Mouse (Mus musculus): Measurements from ENCODE around the gene Tcap. TPM values are rescaled to one million over a fixed set of nuclear protein-coding genes. Genes with fewer than 3 reads are reported as not detected.

The Tcap gene
- polyA plus RNA-seq, 1 experiment = 33.0 TPM

GRCm38 (mm10) chr11:98409341-98409822, 25.8 kb downstream of the Tcap start:
- peak overlapping the region; percentile 3; the same call in 1 of the 2 replicates for H3K4me3 ChIP-seq (ENCODE audit: insufficient read depth, low read depth, low read length)
- 4% methylated on average over 8 of the region's 10 CpGs for WGBS
- peak; percentile 77 for DNase-seq
- peak overlapping the region; percentile 81; the same call in 1 of the 2 replicates for H3K27ac ChIP-seq (ENCODE audit: insufficient read depth, low read depth, low read length)
- no peak for TF ChIP-seq POLR2A (IDR thresholded peaks at IDR 0.05; ENCODE audit: low read depth, low read length)
- TF ChIP-seq CTCF (conservative IDR thresholded peaks at IDR 0.05; ENCODE audit: insufficient read depth, insufficient read length, low read depth, low read length) = no peak
- H3K36me3 ChIP-seq (ENCODE audit: control insufficient read depth, insufficient read depth, low read length) = no peaks in the 10 kb centered on the region
- H3K27me3 ChIP-seq (replicated peaks; ENCODE audit: control insufficient read depth, insufficient read depth, low read length) = no peaks in the 10 kb centered on the region
- H3K4me1 ChIP-seq (ENCODE audit: control insufficient read depth, insufficient read depth, low read length) = peaks cover 19% of the 10 kb centered on the region

- under 1% methylated on average over 44 of the region's 49 CpGs for WGBS
- no peaks in the 10 kb centered on the region for H3K36me3 ChIP-seq (ENCODE audit: control insufficient read depth, insufficient read depth, low read length)
- TF ChIP-seq POLR2A (IDR thresholded peaks at IDR 0.05; ENCODE audit: low read depth, low read length) = peak; percentile 44
- no peak for TF ChIP-seq CTCF (conservative IDR thresholded peaks at IDR 0.05; ENCODE audit: insufficient read depth, insufficient read length, low read depth, low read length)
- peak; percentile 90 for DNase-seq
- H3K27ac ChIP-seq (ENCODE audit: insufficient read depth, low read depth, low read length) = peak within 1 kb of the TSS; percentile 93
- H3K27me3 ChIP-seq (replicated peaks; ENCODE audit: control insufficient read depth, insufficient read depth, low read length) = no peaks in the 10 kb centered on the region
- peak within 1 kb of the TSS; percentile 89 for H3K4me3 ChIP-seq (ENCODE audit: insufficient read depth, low read depth, low read length)
- H3K4me1 ChIP-seq (ENCODE audit: control insufficient read depth, insufficient read depth, low read length) = peaks cover 30% of the 10 kb centered on the region
Measured at GRCm38 (mm10) chr11:98412273-98412796, 28.7 kb downstream of the Tcap start, which contains the start of gene Erbb2. Erbb2 (plus strand) TSS chr11:98412470.

GRCm38 (mm10) chr11:98412797-98413301, 29.2 kb downstream of the Tcap start:
- Histone ChIP-seq H3K27me3 (replicated peaks; ENCODE audit: control insufficient read depth, insufficient read depth, low read length) (no peaks in the 10 kb centered on the region), H3K36me3 (ENCODE audit: control insufficient read depth, insufficient read depth, low read length) (no peaks in the 10 kb centered on the region), H3K4me3 (ENCODE audit: insufficient read depth, low read depth, low read length) (peak overlapping the region; percentile 89), H3K27ac (ENCODE audit: insufficient read depth, low read depth, low read length) (peak overlapping the region; percentile 93), H3K4me1 (ENCODE audit: control insufficient read depth, insufficient read depth, low read length) (peaks cover 34% of the 10 kb centered on the region)
- no peak for TF ChIP-seq CTCF (conservative IDR thresholded peaks at IDR 0.05; ENCODE audit: insufficient read depth, insufficient read length, low read depth, low read length)
- peak; percentile 41 for DNase-seq
- under 1% methylated on average over 40 of the region's 40 CpGs for WGBS

- Histone ChIP-seq H3K27ac (ENCODE audit: insufficient read depth, low read depth, low read length) (0 out of 2 replicates have a peak overlapping the region, but pooled peaks have one; percentile 13), H3K36me3 (ENCODE audit: control insufficient read depth, insufficient read depth, low read length) (no peaks in the 10 kb centered on the region), H3K27me3 (replicated peaks; ENCODE audit: control insufficient read depth, insufficient read depth, low read length) (no peaks in the 10 kb centered on the region), H3K4me1 (ENCODE audit: control insufficient read depth, insufficient read depth, low read length) (peaks cover 41% of the 10 kb centered on the region), H3K4me3 (ENCODE audit: insufficient read depth, low read depth, low read length) (peak overlapping the region; percentile 89)
- WGBS = 8% methylated on average over 7 of the region's 7 CpGs
- no peak for TF ChIP-seq POLR2A (IDR thresholded peaks at IDR 0.05; ENCODE audit: low read depth, low read length)
- TF ChIP-seq CTCF (conservative IDR thresholded peaks at IDR 0.05; ENCODE audit: insufficient read depth, insufficient read length, low read depth, low read length) = no peak
- peak; percentile 43 for DNase-seq
Measured at GRCm38 (mm10) chr11:98413731-98414130, 30.1 kb downstream of the Tcap start.

DNA sequence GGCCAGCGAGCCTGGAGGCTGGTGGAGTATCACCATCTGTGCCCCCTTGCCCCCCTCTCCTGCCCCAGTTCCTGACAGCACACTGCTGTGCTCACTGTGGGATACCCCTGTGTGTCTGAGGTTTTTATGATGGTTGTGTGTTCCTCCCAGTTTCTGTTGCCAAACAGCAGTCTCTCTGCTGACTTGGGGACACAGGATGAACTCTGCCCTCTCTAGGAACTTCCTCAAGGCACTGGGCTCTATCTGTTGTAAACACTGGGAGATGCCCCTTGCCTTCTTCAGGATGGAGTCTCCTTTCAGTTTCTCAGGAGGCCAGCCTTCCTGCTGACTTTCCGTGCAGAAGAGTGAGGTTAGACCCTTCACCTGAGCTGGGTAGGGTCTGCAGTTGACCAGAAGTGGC, 30.6 kb downstream of the Tcap start:
- H3K27ac ChIP-seq (ENCODE audit: insufficient read depth, low read depth, low read length) = no peak overlapping the region
- 27% methylated on average over 2 of the region's 2 CpGs for WGBS
- H3K4me3 ChIP-seq (ENCODE audit: insufficient read depth, low read depth, low read length) = peak overlapping the region; percentile 89; the same call in 1 of the 2 replicates
- H3K4me1 ChIP-seq (ENCODE audit: control insufficient read depth, insufficient read depth, low read length) = peaks cover 46% of the 10 kb centered on the region
- H3K27me3 ChIP-seq (replicated peaks; ENCODE audit: control insufficient read depth, insufficient read depth, low read length) = no peaks in the 10 kb centered on the region
- TF ChIP-seq POLR2A (IDR thresholded peaks at IDR 0.05; ENCODE audit: low read depth, low read length) (no peak), CTCF (conservative IDR thresholded peaks at IDR 0.05; ENCODE audit: insufficient read depth, insufficient read length, low read depth, low read length) (no peak)
- DNase-seq = peak; percentile 63
- H3K36me3 ChIP-seq (ENCODE audit: control insufficient read depth, insufficient read depth, low read length) = no peaks in the 10 kb centered on the region

DNA sequence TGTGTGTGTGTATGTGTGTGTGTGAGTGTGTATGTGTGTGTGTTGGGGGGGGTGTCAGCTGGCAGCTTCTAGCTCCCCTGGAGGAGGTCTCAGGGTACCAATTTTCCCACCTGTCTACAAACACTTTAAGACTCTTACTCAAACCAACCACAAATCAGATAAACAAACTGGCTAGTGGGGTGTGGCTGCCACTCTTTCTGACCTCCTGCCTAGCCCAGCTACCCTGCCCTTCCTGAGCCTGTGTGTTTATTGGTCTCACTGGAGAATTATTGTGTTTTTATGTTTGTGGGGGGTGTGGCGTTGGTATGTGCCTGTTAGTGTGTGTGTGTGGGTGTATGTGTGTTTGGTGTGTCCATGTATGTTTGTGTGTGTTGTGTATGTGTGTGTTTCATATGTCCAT, 33.5 kb downstream of the Tcap start:
- H3K27me3 ChIP-seq (replicated peaks; ENCODE audit: control insufficient read depth, insufficient read depth, low read length) = no peaks in the 10 kb centered on the region
- H3K27ac ChIP-seq (ENCODE audit: insufficient read depth, low read depth, low read length) = no peak overlapping the region

DNA sequence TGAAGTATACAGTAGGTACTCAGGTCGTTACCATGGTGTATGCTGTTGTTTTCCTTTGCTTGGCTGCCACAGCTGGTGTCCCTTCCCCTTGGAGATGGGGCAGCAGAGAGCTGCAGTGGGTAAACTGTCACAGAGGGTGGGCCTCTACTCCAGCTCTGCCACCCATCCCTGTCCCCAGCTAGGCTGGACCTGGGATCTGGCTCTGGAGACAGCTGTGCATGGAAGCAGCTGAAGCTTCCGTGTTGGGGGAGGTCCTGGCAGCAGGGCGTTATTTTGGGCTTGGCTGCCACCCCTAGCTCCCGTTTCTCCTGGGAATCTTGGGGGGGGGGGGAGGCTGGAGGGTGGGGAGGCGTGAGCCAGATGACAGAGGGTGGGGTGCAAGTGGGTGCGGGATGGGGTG, 34.7 kb downstream of the Tcap start:
- 40% methylated on average over 4 of the region's 6 CpGs for WGBS
- Histone ChIP-seq H3K4me3 (ENCODE audit: insufficient read depth, low read depth, low read length) (no peak overlapping the region), H3K4me1 (ENCODE audit: control insufficient read depth, insufficient read depth, low read length) (peaks cover 44% of the 10 kb centered on the region), H3K36me3 (ENCODE audit: control insufficient read depth, insufficient read depth, low read length) (peaks cover 2% of the 10 kb centered on the region; the same call in 1 of the 2 replicates), H3K27me3 (replicated peaks; ENCODE audit: control insufficient read depth, insufficient read depth, low read length) (no peaks in the 10 kb centered on the region), H3K27ac (ENCODE audit: insufficient read depth, low read depth, low read length) (peak overlapping the region; percentile 32; the same call in 1 of the 2 replicates)
- DNase-seq = no peak
- no peak for TF ChIP-seq CTCF (conservative IDR thresholded peaks at IDR 0.05; ENCODE audit: insufficient read depth, insufficient read length, low read depth, low read length)
- TF ChIP-seq POLR2A (IDR thresholded peaks at IDR 0.05; ENCODE audit: low read depth, low read length) = no peak

More for the DNA sequence above, 33.5 kb downstream of the Tcap start:
- H3K36me3 ChIP-seq (ENCODE audit: control insufficient read depth, insufficient read depth, low read length) = peaks cover 2% of the 10 kb centered on the region; the same call in 1 of the 2 replicates
- TF ChIP-seq CTCF (conservative IDR thresholded peaks at IDR 0.05; ENCODE audit: insufficient read depth, insufficient read length, low read depth, low read length) = no peak
- TF ChIP-seq POLR2A (IDR thresholded peaks at IDR 0.05; ENCODE audit: low read depth, low read length) = no peak
- no peak for DNase-seq
- no peak overlapping the region for H3K4me3 ChIP-seq (ENCODE audit: insufficient read depth, low read depth, low read length)
- H3K4me1 ChIP-seq (ENCODE audit: control insufficient read depth, insufficient read depth, low read length) = peaks cover 44% of the 10 kb centered on the region
- 74% methylated on average over 1 of the region's 1 CpGs for WGBS

Measured in kidney, adult 2 months (tissue).